Mouse (Mus musculus): ENCODE data around the gene Shisa9.

Gene Shisa9

DNA sequence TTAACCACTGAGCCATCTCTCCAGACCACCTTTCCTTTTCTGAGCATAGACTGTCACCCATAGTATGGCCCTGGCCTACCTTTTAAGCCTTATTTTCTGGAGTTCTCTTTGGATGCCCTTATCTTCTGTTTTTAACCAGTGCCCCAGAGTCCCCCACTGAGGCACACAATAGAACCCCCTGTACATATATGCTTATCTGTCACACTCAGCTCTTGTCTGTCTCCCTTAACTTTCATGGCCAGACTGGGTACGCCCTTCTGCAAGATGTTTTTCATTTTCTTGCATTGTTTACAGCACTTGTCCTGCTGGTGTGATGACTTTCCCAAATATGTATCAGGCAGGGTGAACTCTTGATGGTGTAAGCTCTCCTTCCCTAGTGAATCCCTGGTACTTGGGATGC lies 68.1 kb downstream of the Shisa9 start:
- DNase-seq (ENCODE audit: low read depth, low spot score) = no peak

DNA sequence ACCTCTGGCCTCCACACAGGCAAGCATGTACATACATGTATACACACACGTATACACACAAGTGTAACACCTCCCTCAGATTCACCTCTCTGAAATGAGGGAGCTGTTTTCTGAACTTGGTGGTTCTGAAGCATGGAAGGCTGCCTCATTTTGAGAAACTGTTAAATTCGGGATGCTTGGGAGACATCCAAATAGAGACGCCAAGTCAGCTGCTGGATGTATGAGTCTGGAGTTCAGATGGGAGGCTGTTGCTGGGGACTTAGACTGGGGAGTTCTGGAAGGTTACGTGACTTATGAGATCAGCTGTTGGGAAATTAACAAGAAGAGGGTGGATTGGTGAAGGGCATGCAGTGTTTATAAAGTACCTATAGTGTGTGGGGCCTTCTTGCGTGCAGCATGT lies 88.7 kb downstream of the Shisa9 start:
- no peak for DNase-seq (ENCODE audit: low read depth, low spot score)

GRCm38 (mm10) chr16:12076270-12076669 lies 92.4 kb downstream of the Shisa9 start:
- no peak for DNase-seq (ENCODE audit: low read depth, low spot score)

DNA sequence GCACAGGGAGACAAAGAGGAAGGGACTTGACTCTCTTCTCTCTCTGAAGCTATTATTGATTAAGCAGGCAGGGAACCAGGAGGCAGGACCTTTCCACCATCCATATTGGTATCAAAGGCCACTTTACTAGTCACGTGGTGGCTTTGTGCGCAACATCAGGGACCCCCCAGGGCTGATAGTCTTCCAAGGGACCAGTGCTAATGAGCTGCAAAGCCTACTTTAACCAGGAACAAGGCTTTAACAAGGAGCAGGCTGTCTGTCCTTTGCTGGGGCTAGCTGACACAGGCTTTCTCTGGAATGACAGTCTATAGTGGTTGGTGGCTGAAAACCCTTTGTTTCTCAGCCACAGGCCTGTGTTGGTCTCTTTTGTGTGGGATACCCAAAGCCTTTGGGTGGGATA lies 92.8 kb downstream of the Shisa9 start:
- no peak for DNase-seq (ENCODE audit: low read depth, low spot score)

DNA sequence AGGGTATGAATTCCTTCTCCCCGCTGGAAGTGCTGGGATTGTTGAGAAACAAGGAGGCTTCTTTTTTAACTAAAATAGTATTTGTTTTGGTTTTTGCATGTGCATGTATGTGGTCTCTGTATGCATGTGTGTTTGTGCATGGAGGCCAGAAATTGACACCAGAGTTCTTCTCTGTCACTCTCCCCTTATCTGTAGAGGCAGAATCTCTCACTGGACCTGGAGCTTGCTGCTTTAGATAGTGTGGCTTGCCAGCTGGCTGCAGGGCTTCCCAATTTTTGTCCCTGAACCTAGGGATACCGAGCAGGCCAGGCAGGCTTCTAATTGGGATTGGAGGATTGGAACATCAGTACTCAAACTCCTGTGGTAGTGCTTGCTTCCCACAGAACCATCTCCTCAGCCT lies 99.2 kb downstream of the Shisa9 start:
- no peak for DNase-seq (ENCODE audit: low read depth, low spot score)

DNA sequence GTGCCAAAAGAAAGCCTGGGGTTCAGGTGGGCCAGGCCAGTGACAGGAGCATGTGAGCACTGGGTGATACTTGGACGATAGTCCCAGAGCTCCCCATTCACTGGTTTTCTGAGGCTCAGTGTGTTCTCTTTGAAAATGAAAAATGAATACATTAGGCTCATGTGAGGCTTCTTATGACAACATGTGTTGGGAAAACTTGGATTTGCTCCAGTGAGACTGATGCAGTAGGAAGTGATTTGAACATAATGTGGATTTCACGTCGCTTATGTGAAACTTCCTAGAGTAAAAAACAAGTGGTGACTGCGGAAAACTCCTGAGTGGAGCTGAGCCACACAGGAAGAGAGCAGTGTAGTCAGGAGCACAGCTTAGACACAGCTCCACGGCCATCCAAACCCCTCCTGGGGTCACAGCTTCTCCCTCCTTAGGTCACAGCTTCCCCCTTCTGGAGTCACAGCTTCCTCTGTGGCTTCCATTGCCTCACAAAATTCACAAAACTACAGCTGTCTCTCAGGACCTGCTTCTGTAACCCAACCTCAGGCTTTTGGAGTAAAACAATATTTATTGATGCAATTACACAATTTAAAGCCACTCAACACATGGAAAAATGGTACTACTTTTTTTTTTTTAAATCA lies 106.8 kb downstream of the Shisa9 start:
- no peak for DNase-seq (ENCODE audit: low read depth, low spot score)

GRCm38 (mm10) chr16:12093253-12093652 lies 109.3 kb downstream of the Shisa9 start:
- no peak for DNase-seq (ENCODE audit: low read depth, low spot score)

DNA sequence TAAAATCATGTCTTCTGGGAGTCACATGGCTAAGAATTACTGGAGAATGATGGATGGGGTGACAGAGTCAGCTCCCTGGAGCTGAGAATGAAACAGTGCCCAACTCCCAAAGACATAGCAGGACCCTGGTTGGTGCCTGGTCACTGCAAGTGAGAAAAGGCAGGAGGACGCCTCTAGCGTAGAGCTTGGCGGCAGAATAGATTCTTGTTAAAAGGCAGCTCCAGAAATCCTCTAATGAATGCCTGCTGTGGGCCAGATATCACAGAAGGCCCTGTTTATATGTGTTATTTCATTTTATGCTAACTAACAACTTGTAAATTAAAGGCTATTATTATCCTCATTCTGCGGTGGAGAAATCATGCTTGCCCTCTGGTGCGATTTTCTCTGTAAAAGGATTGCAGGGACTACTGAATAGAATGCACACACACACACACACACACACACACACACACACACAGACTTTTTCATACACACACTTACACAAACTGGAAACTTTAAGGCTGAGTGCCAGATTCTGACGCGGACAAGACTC lies 110.9 kb downstream of the Shisa9 start:
- no peak for DNase-seq (ENCODE audit: low read depth, low spot score)

GRCm38 (mm10) chr16:12095365-12095764 lies 111.5 kb downstream of the Shisa9 start:
- no peak for DNase-seq (ENCODE audit: low read depth, low spot score)

- DNase-seq (ENCODE audit: low read depth, low spot score) = no peak
These were observed 124.5 kb downstream of the Shisa9 start for GRCm38 (mm10) chr16:12108436-12108835.

DNA sequence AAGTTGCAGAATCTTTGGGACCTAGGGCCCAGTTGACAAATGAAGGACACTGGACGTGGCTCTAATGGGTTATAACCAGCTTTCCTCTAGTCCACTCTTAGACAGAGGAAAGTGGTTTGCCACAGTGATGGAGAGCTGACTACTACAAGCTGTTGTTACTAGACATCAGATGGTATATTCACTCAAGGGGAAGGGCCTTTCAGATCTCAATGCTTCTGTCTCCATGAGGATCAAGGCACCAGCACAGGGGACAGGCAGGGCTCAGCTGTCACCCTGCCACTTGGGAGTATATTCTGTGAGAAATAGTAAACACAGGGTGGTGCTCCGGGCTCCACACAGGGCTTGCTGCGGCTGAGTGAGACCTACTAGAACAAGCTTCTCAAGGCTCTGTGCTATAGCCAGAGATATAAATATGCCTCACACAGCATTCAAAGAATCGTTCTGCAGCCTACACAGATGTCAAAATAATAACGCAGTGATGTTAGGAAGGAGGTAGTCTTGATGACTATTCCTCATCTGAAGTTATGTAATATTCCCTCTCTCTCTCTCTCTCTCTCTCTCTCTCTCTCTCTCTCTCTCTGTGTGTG lies 127.0 kb downstream of the Shisa9 start:
- DNase-seq (ENCODE audit: low read depth, low spot score) = no peak

- DNase-seq (ENCODE audit: low read depth, low spot score) = no peak
These were observed 130.5 kb downstream of the Shisa9 start for GRCm38 (mm10) chr16:12114396-12114795.

DNA sequence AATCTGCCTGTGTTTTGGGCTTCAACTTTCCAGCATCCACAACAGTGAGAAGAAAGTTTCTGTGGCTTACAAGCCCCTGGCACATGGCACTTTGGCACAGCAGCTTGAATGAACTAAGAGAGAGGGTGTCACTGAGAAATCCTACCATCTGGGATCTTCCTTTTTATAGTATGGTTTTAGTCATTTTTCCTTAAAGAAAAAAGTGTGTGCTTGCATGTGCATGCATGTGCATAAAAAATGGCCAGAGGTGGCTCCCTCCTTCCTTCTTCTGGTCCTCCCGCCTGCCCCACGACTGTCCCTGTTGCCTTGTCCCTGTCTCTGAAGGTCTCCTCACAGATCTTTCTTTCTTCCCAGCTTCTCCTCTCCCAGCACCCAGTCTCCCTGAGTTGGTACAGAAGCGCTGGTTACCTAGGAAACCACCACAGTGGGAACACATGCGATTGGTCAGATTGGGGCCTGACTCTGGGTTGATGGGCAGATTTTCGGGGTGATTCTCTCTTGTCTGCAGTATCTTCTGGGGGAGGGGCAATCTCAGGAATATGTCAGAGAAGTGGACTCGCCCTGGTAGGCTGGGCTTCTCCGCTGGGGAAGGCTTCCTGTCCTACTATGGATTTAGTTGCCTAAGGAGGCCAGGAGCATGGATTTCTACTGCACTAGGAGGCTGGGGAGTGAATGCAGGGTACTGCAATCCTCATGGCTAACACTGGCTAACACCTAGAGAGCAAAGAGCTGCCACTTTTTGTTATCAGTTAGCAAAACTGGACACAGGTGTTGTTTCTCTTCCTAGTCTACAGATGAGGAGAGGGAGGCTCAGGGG lies 131.3 kb downstream of the Shisa9 start:
- DNase-seq (ENCODE audit: low read depth, low spot score) = no peak

GRCm38 (mm10) chr16:12116926-12117325 lies 133.0 kb downstream of the Shisa9 start:
- DNase-seq (ENCODE audit: low read depth, low spot score) = no peak

GRCm38 (mm10) chr16:12119463-12119862 lies 135.6 kb downstream of the Shisa9 start:
- DNase-seq (ENCODE audit: low read depth, low spot score) = no peak

GRCm38 (mm10) chr16:12129782-12130181 lies 145.9 kb downstream of the Shisa9 start:
- DNase-seq (ENCODE audit: low read depth, low spot score) = no peak

DNA sequence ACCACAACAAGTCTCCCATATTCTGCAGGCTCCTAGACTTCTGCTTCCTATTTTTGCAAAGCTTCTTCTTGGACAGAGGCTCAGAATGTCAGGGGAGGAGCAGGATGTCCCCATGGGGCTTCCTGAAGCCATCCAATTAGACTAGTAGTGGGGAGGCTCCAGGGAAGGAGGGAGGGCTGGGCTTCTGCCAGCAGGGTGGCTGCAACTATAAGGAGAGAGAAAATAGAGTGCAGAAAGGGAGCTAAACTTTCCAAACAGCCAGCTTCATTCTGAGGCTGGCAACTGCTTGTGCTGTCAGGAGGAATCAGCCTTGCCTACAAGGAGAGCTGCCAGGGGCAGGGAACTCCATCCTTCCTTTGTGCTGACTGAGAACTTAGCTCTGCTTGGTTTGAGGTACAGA lies 162.8 kb downstream of the Shisa9 start:
- DNase-seq (ENCODE audit: low read depth, low spot score) = no peak

DNA sequence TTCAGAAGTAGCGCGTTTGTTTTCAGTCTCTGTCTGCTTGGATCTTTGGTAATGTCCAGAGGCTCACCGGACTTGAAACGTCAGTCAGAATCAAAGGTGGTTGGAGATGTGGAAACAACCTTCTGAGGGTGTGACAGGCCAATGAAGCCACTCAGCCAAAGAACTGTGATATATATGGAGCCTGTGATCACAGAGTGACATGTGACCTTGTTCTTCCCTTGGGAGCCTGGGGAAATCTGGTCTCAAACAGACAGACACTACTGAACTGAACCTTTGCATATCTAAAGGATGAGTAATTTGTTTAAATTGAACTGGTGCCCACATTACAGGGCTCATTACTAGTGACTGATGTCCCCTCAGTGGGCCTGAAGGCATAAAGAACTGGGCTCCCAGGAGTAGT lies 168.1 kb downstream of the Shisa9 start:
- DNase-seq (ENCODE audit: low read depth, low spot score) = no peak

DNA sequence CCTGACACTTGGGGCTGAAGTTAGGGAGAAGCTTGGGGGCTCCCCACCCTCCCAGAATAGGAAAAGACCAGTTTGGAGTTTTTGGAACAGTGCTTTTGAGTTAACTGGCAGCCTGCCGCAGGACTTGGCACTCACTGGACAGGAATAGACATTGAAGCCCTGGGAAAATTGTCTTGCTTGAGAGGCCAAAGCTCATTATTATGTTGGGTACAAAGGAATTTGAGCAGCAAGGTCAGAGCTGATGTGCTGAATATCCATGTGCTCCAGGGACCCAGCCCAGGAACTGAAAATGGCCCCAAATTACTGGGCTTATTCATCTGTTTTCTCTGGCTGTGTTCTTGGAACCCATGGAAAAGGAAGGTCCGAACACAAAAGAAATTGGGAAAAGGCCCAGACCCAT lies 170.6 kb downstream of the Shisa9 start:
- no peak for DNase-seq (ENCODE audit: low read depth, low spot score)

GRCm38 (mm10) chr16:12173482-12174041 lies 189.6 kb downstream of the Shisa9 start:
- no peak for DNase-seq (ENCODE audit: low read depth, low spot score)

DNA sequence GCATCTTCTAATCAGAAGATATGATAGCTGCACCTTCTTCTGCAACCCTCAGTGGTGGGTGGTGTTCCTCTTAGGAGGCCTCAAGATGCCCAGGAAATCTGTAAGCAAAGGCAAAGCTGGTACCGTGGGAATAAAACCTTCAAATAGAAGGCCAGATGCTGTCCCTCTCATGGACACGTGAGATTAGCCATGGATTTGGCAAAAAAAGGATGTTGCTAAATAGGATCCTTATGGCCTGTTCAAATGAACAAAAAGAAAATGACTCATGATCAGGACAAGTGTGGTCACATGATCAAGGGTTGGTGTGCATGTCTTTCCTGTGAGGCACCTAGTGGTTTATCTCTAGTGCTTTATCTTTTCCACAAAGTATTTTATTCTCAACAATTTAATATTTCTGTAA lies 194.1 kb downstream of the Shisa9 start:
- no peak for DNase-seq (ENCODE audit: low read depth, low spot score)

GRCm38 (mm10) chr16:12189739-12190138 lies 205.8 kb downstream of the Shisa9 start:
- DNase-seq (ENCODE audit: low read depth, low spot score) = no peak

All from embryo, embryonic 11.5 days (tissue).